8 mouse cellular contexts compared by ENCODE assay signal in the genomic region with DNA sequence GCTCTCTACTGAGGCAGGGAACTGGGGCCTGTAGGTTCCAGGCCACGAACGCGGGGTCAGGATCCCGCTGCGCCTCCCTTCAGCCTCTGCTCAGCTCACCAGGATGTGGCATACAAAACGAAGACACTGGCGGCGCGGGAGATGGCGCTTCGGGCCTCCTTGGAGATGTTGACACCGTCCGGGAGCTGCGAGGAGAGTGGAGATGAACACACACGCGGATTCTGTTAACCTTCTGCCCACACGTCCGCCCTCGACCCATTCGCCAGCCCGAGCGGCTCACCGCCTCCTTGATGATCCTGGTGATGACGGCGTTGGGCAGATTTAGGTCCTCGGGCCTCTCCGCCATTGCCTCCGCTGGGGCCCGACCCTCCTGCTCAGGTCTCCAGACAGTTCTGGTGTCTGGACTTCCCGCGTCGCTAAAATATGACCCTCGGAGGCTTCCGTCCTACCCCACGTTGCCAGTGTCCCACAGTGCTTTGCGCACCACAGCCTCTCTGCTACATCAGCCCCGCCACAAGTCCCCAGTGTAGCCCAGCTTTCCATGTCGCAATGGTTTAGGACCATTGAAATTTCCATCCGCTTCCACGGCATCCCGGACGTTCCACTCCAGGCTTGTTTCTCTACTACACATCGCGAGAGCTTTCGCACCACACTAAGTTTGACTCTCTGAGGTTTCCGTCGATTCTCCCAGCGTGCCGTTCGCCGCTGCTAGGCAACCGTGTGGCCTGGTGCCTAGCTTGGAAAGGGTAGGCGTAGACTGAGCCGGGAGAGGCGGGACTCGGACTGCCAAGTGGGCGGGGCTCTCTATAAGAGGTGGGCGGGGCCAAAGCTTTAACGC. TPM values are rescaled to one million over a fixed set of nuclear protein-coding genes. Genes with fewer than 3 reads are reported as not detected.
DNase-seq lines count a peak whose midpoint lies in the region; ATAC-seq and TF ChIP-seq lines count a peak whose summit lies in the region.

A gene (minus strand): TSS at position 418 of the 838 bp plus-strand sequence.
A gene (plus strand): TSS at position 719 of the 838 bp plus-strand sequence.

- no peak for TF ChIP-seq POLR2A in MEL (IDR thresholded peaks at IDR 0.05; ENCODE audit: control insufficient read depth in 1 of 2, insufficient read depth in 1 of 2, low read depth in 1 of 2, low read length in 2 of 2, poor library complexity in 1 of 2)
- TF ChIP-seq POLR2A in cerebellum, adult 2 months (IDR thresholded peaks at IDR 0.05; ENCODE audit: borderline replicate concordance, insufficient read depth, low read length), result no peak

- TF ChIP-seq CTCF in MEL (IDR thresholded peaks at IDR 0.05 in 2 of 3, conservative IDR thresholded peaks at IDR 0.05 in 1 of 3; ENCODE audit: control insufficient read depth in 1 of 3, insufficient read depth in 1 of 3, low read depth in 2 of 3, low read length in 3 of 3, poor library complexity in 1 of 3, severe bottlenecking in 1 of 3), result no peak
- TF ChIP-seq CTCF in cerebellum, adult 2 months (IDR thresholded peaks at IDR 0.05; ENCODE audit: borderline replicate concordance, insufficient read depth, low read depth, low read length), result no peak

- no peaks in the 10 kb centered on the region for H3K9me3 ChIP-seq in MEL (replicated peaks; ENCODE audit: insufficient read depth, low read length)
- H3K9me3 ChIP-seq in lung, embryonic 16.5 days (ENCODE audit: control insufficient read depth, low read length), result no peaks in the 10 kb centered on the region

- no peak for TF ChIP-seq EP300 in MEL (IDR thresholded peaks at IDR 0.05; ENCODE audit: low read depth in 1 of 2, low read length in 2 of 2)

- peak within 1 kb of the TSS; percentile 96 for H3K27ac ChIP-seq in MEL (ENCODE audit: control insufficient read depth, low read depth, low read length)
- peak within 1 kb of the TSS; percentile 100 for H3K27ac ChIP-seq in cerebellum, adult 2 months (ENCODE audit: insufficient read depth, low read length)
- H3K27ac ChIP-seq in lung, embryonic 16.5 days (ENCODE audit: low read length), result peak within 1 kb of the TSS; percentile 97

- H3K79me2 ChIP-seq in MEL (ENCODE audit: control insufficient read depth, insufficient read depth, low read length, poor library complexity), result peaks cover 16% of the 10 kb centered on the region

- H3K4me2 ChIP-seq in lung, embryonic 16.5 days (ENCODE audit: low read depth, low read length), result peak within 1 kb of the TSS; percentile 74

- no peak for TF ChIP-seq RAD21 in MEL (IDR thresholded peaks at IDR 0.05; ENCODE audit: low read depth, low read length)

- peak; percentile 96 for ATAC-seq in hematopoietic stem cell, adult 5-6 weeks (replicated peaks in 1 of 2; ENCODE audit: insufficient read depth in 1 of 2, low FRiP score in 2 of 2, low TSS enrichment in 1 of 2, low read depth in 1 of 2, poor library complexity in 2 of 2, severe bottlenecking in 2 of 2)
- ATAC-seq in lung, embryonic 16.5 days (ENCODE audit: low read depth), result peak; percentile 99

- H3K4me3 ChIP-seq in MEL (ENCODE audit: control insufficient read depth in 1 of 2, insufficient read depth in 1 of 2, low read depth in 2 of 2, low read length in 2 of 2), result peak within 1 kb of the TSS; percentile 60 to 98
- H3K4me3 ChIP-seq in cerebellum, adult 2 months (replicated peaks; ENCODE audit: insufficient read depth, low read depth, low read length), result peak within 1 kb of the TSS; percentile 94
- H3K4me3 ChIP-seq in lung, embryonic 16.5 days (ENCODE audit: low read length), result peak within 1 kb of the TSS; percentile 82

- H3K4me1 ChIP-seq in MEL (ENCODE audit: control insufficient read depth in 1 of 2, insufficient read depth in 2 of 2, low read length in 2 of 2), result peaks cover 18 to 27% of the 10 kb centered on the region in 2 experiments
- H3K4me1 ChIP-seq in cerebellum, adult 2 months (ENCODE audit: control insufficient read depth, insufficient read depth, low read length), result peaks cover 3% of the 10 kb centered on the region; the same call in 1 of the 2 replicates
- peaks cover 7% of the 10 kb centered on the region for H3K4me1 ChIP-seq in lung, embryonic 16.5 days (replicated peaks; ENCODE audit: control insufficient read depth, insufficient read depth, low read length)

- peak; percentile 98 for DNase-seq in MEL (ENCODE audit: low read depth, low spot score)
- peak; percentile 96 to 98 for DNase-seq in cerebellum, adult 2 months
- peak; percentile 99 for DNase-seq in forelimb bud, embryonic 11.5 days (ENCODE audit: low read depth, low spot score)
- DNase-seq in layer of hippocampus, adult 9-10 months (ENCODE audit: low spot score), result peak; percentile 96
- DNase-seq in ovary, postnatal 10 days (ENCODE audit: low spot score), result peak; percentile 98
- DNase-seq in thymus, postnatal 10 days (ENCODE audit: low spot score in 2 of 2), result peak; percentile 93 to 94

- WGBS in cerebellum, adult 2 months, result under 1% methylated on average over 59 of the region's 59 CpGs
- under 1% methylated on average over 50 of the region's 59 CpGs for WGBS in lung, embryonic 16.5 days

- H3K9ac ChIP-seq in MEL (ENCODE audit: control insufficient read depth, low read depth, low read length, poor library complexity, severe bottlenecking), result peak within 1 kb of the TSS; percentile 96
- H3K9ac ChIP-seq in lung, embryonic 16.5 days (ENCODE audit: low read length), result peak within 1 kb of the TSS; percentile 87

- no peaks in the 10 kb centered on the region for H3K27me3 ChIP-seq in MEL (ENCODE audit: control insufficient read depth in 1 of 2, insufficient read depth in 2 of 2, low read length in 2 of 2)
- H3K27me3 ChIP-seq in cerebellum, adult 2 months (ENCODE audit: control insufficient read depth, insufficient read depth, low read length), result no peaks in the 10 kb centered on the region
- no peaks in the 10 kb centered on the region for H3K27me3 ChIP-seq in lung, embryonic 16.5 days (ENCODE audit: control insufficient read depth, insufficient read depth, low read depth, low read length)

- peaks cover 0 to 32% of the 10 kb centered on the region in 2 experiments; a peak in 2 of 4 replicates for H3K36me3 ChIP-seq in MEL (ENCODE audit: control insufficient read depth in 1 of 2, insufficient read depth in 2 of 2, low read length in 2 of 2)
- H3K36me3 ChIP-seq in lung, embryonic 16.5 days (ENCODE audit: control insufficient read depth, insufficient read depth, low read length), result peaks cover 6% of the 10 kb centered on the region

TF ChIP-seq in MEL, 35 proteins besides CTCF, POLR2A, EP300 and RAD21:
- no peak for TF ChIP-seq SIN3A (IDR thresholded peaks at IDR 0.05; ENCODE audit: low read length)
- no peak for TF ChIP-seq SMC3 (IDR thresholded peaks at IDR 0.05; ENCODE audit: low read depth, low read length)
- TF ChIP-seq POLR2AphosphoS5 (IDR thresholded peaks at IDR 0.05; ENCODE audit: borderline replicate concordance, low read depth, low read length), result no peak
- no peak for TF ChIP-seq ELF1 (IDR thresholded peaks at IDR 0.05; ENCODE audit: low read depth, low read length)
- no peak for TF ChIP-seq USF2 (IDR thresholded peaks at IDR 0.05; ENCODE audit: borderline replicate concordance in 1 of 2, insufficient read depth in 1 of 2, low read depth in 1 of 2, low read length in 2 of 2)
- no peak for TF ChIP-seq JUND (IDR thresholded peaks at IDR 0.05; ENCODE audit: low read depth, low read length)
- TF ChIP-seq BHLHE40 (IDR thresholded peaks at IDR 0.05; ENCODE audit: borderline replicate concordance, low read depth, low read length), result no peak
- no peak for TF ChIP-seq MAFK (IDR thresholded peaks at IDR 0.05; ENCODE audit: borderline replicate concordance, low read depth, low read length)
- TF ChIP-seq USF1 (IDR thresholded peaks at IDR 0.05; ENCODE audit: low read depth, low read length), result no peak
- TF ChIP-seq ZNF384 (IDR thresholded peaks at IDR 0.05; ENCODE audit: low read depth, low read length), result no peak
- TF ChIP-seq KAT2A (conservative IDR thresholded peaks at IDR 0.05; ENCODE audit: low read depth, low read length), result no peak
- TF ChIP-seq POLR2AphosphoS2 (IDR thresholded peaks at IDR 0.05; ENCODE audit: low read length), result no peak
- TF ChIP-seq E2F4 (IDR thresholded peaks at IDR 0.05; ENCODE audit: borderline replicate concordance, low read depth, low read length), result no peak
- no peak for TF ChIP-seq CHD1 (IDR thresholded peaks at IDR 0.05; ENCODE audit: low read depth, low read length)
- no peak for TF ChIP-seq GABPA (IDR thresholded peaks at IDR 0.05; ENCODE audit: low read depth, low read length)
- TF ChIP-seq MAX (IDR thresholded peaks at IDR 0.05; ENCODE audit: low read length), result no peak
- no peak for TF ChIP-seq MXI1 (IDR thresholded peaks at IDR 0.05; ENCODE audit: low read depth, low read length)
- TF ChIP-seq CHD2 (IDR thresholded peaks at IDR 0.05; ENCODE audit: low read length), result no peak
- TF ChIP-seq TAL1 (IDR thresholded peaks at IDR 0.05; ENCODE audit: low read length), result no peak
- no peak for TF ChIP-seq MYC (IDR thresholded peaks at IDR 0.05; ENCODE audit: low read depth, low read length)

RNA-seq across cellular contexts. Expression of the first gene that starts in this region (rescaled TPM):
- 51.4 and 63.6 TPM in 2 replicates for total RNA-seq in MEL (2012; rRNA removed)
- polyA plus RNA-seq in MEL (2012; ENCODE audit: insufficient read depth in 1 of 2, insufficient read length in 2 of 2, low read depth in 1 of 2, low replicate concordance in 2 of 2, missing spikeins in 1 of 2), result 100 to 1,000 TPM in 1 of 2 experiments, not detected in 1; 103 TPM
- polyA plus RNA-seq in cerebellum, adult 2 months (2012; rRNA removed), result 31.0 and 34.5 TPM in 2 replicates
- 72.7 and 78.2 TPM in 2 replicates for total RNA-seq in hematopoietic stem cell, adult 5-6 weeks (2017)
- polyA plus RNA-seq in lung, embryonic 16.5 days (2015; fragmentation: Nextera tagmentation; extraction: Ambion mirVana), result 79.9 and 83.8 TPM in 2 replicates

RNA-seq across cellular contexts. Expression of the second gene that starts in this region (rescaled TPM):
- total RNA-seq in MEL (2012; rRNA removed), result 0.12 TPM in 1 of 2 replicates, not detected in the other
- under 1 TPM in 1 of 2 experiments, not detected in 1; 0.43 TPM for polyA plus RNA-seq in MEL (2012; ENCODE audit: insufficient read depth in 1 of 2, insufficient read length in 2 of 2, low read depth in 1 of 2, low replicate concordance in 2 of 2, missing spikeins in 1 of 2)
- polyA plus RNA-seq in cerebellum, adult 2 months (2012; rRNA removed), result 0.52 and 0.72 TPM in 2 replicates
- not detected in 2 replicates for total RNA-seq in hematopoietic stem cell, adult 5-6 weeks (2017)
- polyA plus RNA-seq in lung, embryonic 16.5 days (2015; fragmentation: Nextera tagmentation; extraction: Ambion mirVana), result 0.40 and 0.54 TPM in 2 replicates

Comparison
In these comparisons a context has a peak if more than half of its experiments do, and no peak if none do; other contexts are left out.
1. Peak in every context shown above with its lines: DNase-seq, ATAC-seq, H3K4me3 ChIP-seq and H3K27ac ChIP-seq.